Mouse (Mus musculus) Patski (cell line): ENCODE results near the gene Ehd2. TPM values are rescaled to one million over a fixed set of nuclear protein-coding genes. Genes with fewer than 3 reads are reported as not detected.
A peak's percentile ranks its signal among the peaks of the same experiment; 100 is the strongest.

Source experiments
- ATAC-seq: fragments of 100-300 bp; one replicate; pipeline ENCODE4 v1.8.0; 2021
- CTCF ChIA-PET: fragments of 350-600 bp; sonication (Branson Sonifier 250); formaldehyde crosslinking; loops from one replicate; lab custom pipeline; 2022; ENCODE audit warnings: inconsistent platforms; lab: Charles Lee
- POLR2A ChIA-PET: fragments of 350-600 bp; sonication (Branson Sonifier 250); formaldehyde crosslinking; loops from one replicate; lab custom pipeline; 2022; ENCODE audit warnings: antibody characterized with exemption, inconsistent platforms; lab: Charles Lee
- DNase-seq: peaks from one replicate; pipeline ENCODE4 v3.0.0-alpha.2; 2011; ENCODE audit warnings: low read depth, low spot score
- H3K27me3 ChIP-seq: fragments of 371-371 bp; one replicate; pipeline ENCODE4 v1.5.1; 2021
- CTCF ChIP-seq: fragments of 100-300 bp; IDR thresholded peaks from one replicate; pipeline ENCODE4 v1.5.1; 2021
- in situ Hi-C: fragments of 300-500 bp; cut with MboI; formaldehyde crosslinking; loops from 3 replicates; pipeline ENCODE4 v1.11.1; 2018; ENCODE audit warnings: low pct_unique_long_range_greater_than_20kb, mixed read lengths
- polyA plus RNA-seq: library from polyadenylated mRNA; unstranded; gene quantifications from one replicate; pipeline ENCODE4 v1.2.3, GENCODE M21; 2021

Ehd2 gene
- polyA plus RNA-seq, 1 experiment from 2014 or later = 63.0 TPM

GRCm38 (mm10) chr7:16003032-16003431 is 35.7 kb upstream of the Ehd2 start:
- H3K27me3 ChIP-seq = no peaks in the 10 kb centered on the region
- no peak for DNase-seq
- ChIA-PET CTCF (interaction anchor here (1.0 kb wide), 1 partner anchor 20 kb away, joined by 4 read pairs; no protein-coding TSS in a partner anchor), POLR2A (interaction anchor here (0.6 kb wide), 1 partner anchor 36 kb away, joined by 6 read pairs; no protein-coding TSS in a partner anchor)
- ATAC-seq = no peak
- TF ChIP-seq CTCF = no peak
- in situ Hi-C loops = no loop called here

GRCm38 (mm10) chr7:16002171-16002570 is 34.8 kb upstream of the Ehd2 start:
- ATAC-seq (no peak), DNase-seq (peak; percentile 28)
- CTCF ChIA-PET = interaction anchor here (1.0 kb wide), 1 partner anchor 19 kb away, joined by 4 read pairs; no protein-coding TSS in a partner anchor
- TF ChIP-seq CTCF = no peak
- no peaks in the 10 kb centered on the region for H3K27me3 ChIP-seq
- in situ Hi-C loops = no loop called here
- POLR2A ChIA-PET = no interaction called here

GRCm38 (mm10) chr7:16001691-16002090 is 34.3 kb upstream of the Ehd2 start:
- no peak for TF ChIP-seq CTCF
- ATAC-seq (no peak), DNase-seq (no peak)
- in situ Hi-C loops = no loop called here
- POLR2A ChIA-PET = no interaction called here
- CTCF ChIA-PET = no interaction called here
- no peaks in the 10 kb centered on the region for H3K27me3 ChIP-seq

- TF ChIP-seq CTCF = no peak
- in situ Hi-C loops = no loop called here
- no peak for ATAC-seq
- ChIA-PET CTCF (interaction anchor here (1.2 to 1.7 kb wide), 3 partner anchors 11 to 58 kb away, joined by 3 to 6 read pairs (median 4); no protein-coding TSS in a partner anchor), POLR2A (interaction anchor here (0.6 kb wide), 1 partner anchor 20 kb away, joined by 3 read pairs; no protein-coding TSS in a partner anchor)
- no peak for DNase-seq
- H3K27me3 ChIP-seq = no peaks in the 10 kb centered on the region
These were observed 26.4 kb upstream of the Ehd2 start for GRCm38 (mm10) chr7:15993789-15994188.

GRCm38 (mm10) chr7:15993152-15993551 is 25.8 kb upstream of the Ehd2 start:
- ChIA-PET POLR2A (interaction anchor here (0.6 kb wide), 1 partner anchor 20 kb away, joined by 3 read pairs; no protein-coding TSS in a partner anchor), CTCF (interaction anchor here (1.1 to 1.7 kb wide), 3 partner anchors 10 to 26 kb away, joined by 3 to 6 read pairs (median 3); no protein-coding TSS in a partner anchor)
- ATAC-seq (no peak), DNase-seq (no peak)
- TF ChIP-seq CTCF = no peak
- no peaks in the 10 kb centered on the region for H3K27me3 ChIP-seq
- in situ Hi-C loops = no loop called here

- no peak for TF ChIP-seq CTCF
- in situ Hi-C loops = no loop called here
- ChIA-PET POLR2A (interaction anchor here (0.9 kb wide), 1 partner anchor 52 kb away, joined by 6 read pairs; no protein-coding TSS in a partner anchor), CTCF (no interaction called here)
- DNase-seq (no peak), ATAC-seq (no peak)
- H3K27me3 ChIP-seq = no peaks in the 10 kb centered on the region
These were observed 24.4 kb upstream of the Ehd2 start for GRCm38 (mm10) chr7:15991764-15992163.

GRCm38 (mm10) chr7:15987661-15988356 is 20.4 kb upstream of the Ehd2 start:
- CTCF ChIA-PET = interaction anchor here (1.1 to 9.1 kb wide), 2 partner anchors 13 to 63 kb away, joined by 3 to 84 read pairs; no protein-coding TSS in a partner anchor
- POLR2A ChIA-PET = interaction anchor here (1.0 kb wide), 1 partner anchor 61 kb away, joined by 3 read pairs; no protein-coding TSS in a partner anchor
- no peak for DNase-seq
- no peak for ATAC-seq
- no peaks in the 10 kb centered on the region for H3K27me3 ChIP-seq
- no peak for TF ChIP-seq CTCF
- in situ Hi-C loops = no loop called here

- H3K27me3 ChIP-seq = no peaks in the 10 kb centered on the region
- ChIA-PET CTCF (interaction anchor here (0.6 to 9.1 kb wide), 12 partner anchors 9 to 172 kb away, joined by 3 to 84 read pairs (median 5); no protein-coding TSS in a partner anchor), POLR2A (interaction anchor here (1.0 to 1.6 kb wide), 2 partner anchors 8 to 72 kb away, joined by 3 to 4 read pairs; no protein-coding TSS in a partner anchor)
- no peak for TF ChIP-seq CTCF
- in situ Hi-C loops = loop anchor here (5.0 kb wide), 1 partner anchor 64 kb away; the partner anchor contains the start of gene Bicra
- DNase-seq (no peak), ATAC-seq (no peak)
These were observed 15.5 kb upstream of the Ehd2 start for GRCm38 (mm10) chr7:15982729-15983407.

GRCm38 (mm10) chr7:15981538-15981937 is 14.2 kb upstream of the Ehd2 start:
- CTCF ChIA-PET = interaction anchor here (0.8 to 9.1 kb wide), 7 partner anchors 9 to 84 kb away, joined by 3 to 84 read pairs (median 3); partner anchors contain the start of gene Ehd2
- no peaks in the 10 kb centered on the region for H3K27me3 ChIP-seq
- no peak for ATAC-seq
- DNase-seq = no peak
- in situ Hi-C loops = loop anchor here (5.0 kb wide), 1 partner anchor 66 kb away; the partner anchor contains the start of gene Bicra
- no peak for TF ChIP-seq CTCF
- POLR2A ChIA-PET = no interaction called here

GRCm38 (mm10) chr7:15980246-15980645 is 12.9 kb upstream of the Ehd2 start:
- no peak for DNase-seq
- ChIA-PET CTCF (interaction anchor here (9.1 kb wide), 1 partner anchor 70 kb away, joined by 84 read pairs; no protein-coding TSS in a partner anchor), POLR2A (no interaction called here)
- in situ Hi-C loops = loop anchor here (5.0 kb wide), 1 partner anchor 67 kb away; the partner anchor contains the start of gene Bicra
- no peaks in the 10 kb centered on the region for H3K27me3 ChIP-seq
- ATAC-seq = no peak
- TF ChIP-seq CTCF = no peak
